Mouse (Mus musculus): ENCODE measurements at regions not wholly inside any gene's neighbourhood (a gene's known extent, or its start where the extent isn't known, plus 50 kb on each side); places are given as distances from the start of the nearest gene placed in this dataset.

DNA sequence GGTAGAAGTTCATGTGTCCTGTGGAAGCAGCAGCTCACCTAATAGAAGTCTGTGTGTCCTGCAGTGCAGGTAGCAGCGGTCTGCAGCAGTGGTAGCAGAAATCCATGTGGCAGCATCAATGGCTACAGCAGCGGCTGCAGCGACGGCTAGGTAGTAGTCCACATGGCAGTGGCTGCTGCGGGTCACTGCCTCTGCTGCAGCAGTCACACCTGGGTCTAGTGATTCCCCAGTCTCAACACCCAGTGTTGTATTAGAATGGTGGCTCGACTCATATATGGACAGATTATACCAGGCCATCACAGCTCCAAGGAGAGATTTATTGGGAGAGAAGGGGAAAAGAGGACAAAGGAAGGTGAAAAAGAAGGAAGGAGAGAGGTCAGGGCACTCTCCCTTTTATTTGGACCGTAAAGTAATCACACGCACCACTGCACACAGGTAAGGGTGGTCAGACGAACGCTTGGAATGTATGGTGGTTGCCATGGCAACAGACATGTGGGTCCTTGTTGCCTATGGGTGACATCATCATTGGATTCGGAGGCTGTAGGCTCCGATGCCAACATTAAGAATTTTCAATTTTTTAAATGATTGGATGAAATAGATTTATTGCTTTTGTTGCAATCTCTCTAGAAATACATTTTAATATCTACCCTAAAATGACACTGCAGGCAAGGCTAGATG lies 71.2 kb upstream of the Ccdc85a start:
- DNase-seq = no peak

GRCm38 (mm10) chr11:28649446-28649845 lies 65.3 kb upstream of the Ccdc85a start:
- DNase-seq = no peak

DNA sequence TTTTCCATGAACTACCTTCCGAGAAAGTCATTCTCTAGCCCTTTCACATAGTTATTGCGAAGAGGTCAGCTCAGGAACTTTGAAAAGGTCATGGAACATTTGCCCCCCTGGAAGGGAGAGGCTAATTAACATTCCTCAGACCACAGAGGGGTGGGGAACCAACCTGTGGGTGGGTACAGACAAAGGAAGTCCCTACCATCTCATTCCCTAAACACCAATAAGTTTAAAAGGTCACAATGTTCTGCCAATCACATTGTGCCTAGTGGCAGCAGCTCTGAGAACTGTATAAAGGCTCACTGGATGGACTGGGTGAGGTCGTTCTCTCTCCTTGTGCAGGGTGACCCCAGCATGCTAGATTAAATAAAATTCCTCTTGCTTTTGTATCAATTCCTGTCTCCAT lies 64.8 kb upstream of the Ccdc85a start:
- no peak for DNase-seq

- DNase-seq = no peak
These were observed 55.0 kb upstream of the Ccdc85a start for GRCm38 (mm10) chr11:28639081-28639480.

DNA sequence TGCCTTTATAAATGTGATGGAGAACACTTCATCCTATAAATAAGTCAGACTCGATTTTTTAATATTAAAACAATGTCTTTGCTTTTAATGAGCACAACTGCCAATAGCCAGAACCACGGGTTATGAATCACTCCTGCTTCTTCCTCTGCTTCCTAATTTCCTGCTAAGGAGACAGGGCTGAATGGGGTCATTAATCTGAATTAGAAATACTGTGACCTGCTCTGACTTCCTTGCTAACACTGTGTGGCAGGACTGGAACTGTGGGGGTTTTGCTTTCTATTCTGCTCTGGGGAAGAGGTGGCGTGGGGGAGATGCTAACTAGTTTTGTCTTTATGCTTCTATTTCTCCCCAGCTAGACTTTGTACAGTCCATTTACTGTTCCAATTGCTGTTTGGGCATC lies 52.6 kb upstream of the Ccdc85a start:
- DNase-seq = no peak

Small RNA genes lying in the stretch of these regions (microRNA-seq; reads per million reads assigned to microRNA genes)
- 0.85 to 0.90 reads per million in 2 experiments for gene Mir216a
- 0 reads per million in 2 experiments for gene Mir216b
- gene Mir216c = 0 reads per million in 2 experiments
- 1.5 to 2.3 reads per million in 2 experiments for gene Mir217
